Mouse (Mus musculus): ENCODE results near the gene Dip2a.

Gene Dip2a

GRCm38 (mm10) chr10:76246601-76247000, 98.5 kb downstream of the Dip2a start:
- peak; percentile 24 for DNase-seq (ENCODE audit: low spot score)

GRCm38 (mm10) chr10:76245106-76245505, 100.0 kb downstream of the Dip2a start:
- DNase-seq (ENCODE audit: low spot score), result no peak

- DNase-seq (ENCODE audit: low spot score), result no peak
Observed at GRCm38 (mm10) chr10:76239401-76239800, 105.7 kb downstream of the Dip2a start.

GRCm38 (mm10) chr10:76237341-76238225, 107.5 kb downstream of the Dip2a start, which contains the start of gene Prmt2:
Prmt2 (minus strand) TSS chr10:76237865.
- DNase-seq (ENCODE audit: low spot score), result peak; percentile 97

GRCm38 (mm10) chr10:76229627-76230026, 115.5 kb downstream of the Dip2a start:
- DNase-seq (ENCODE audit: low spot score), result no peak

GRCm38 (mm10) chr10:76225944-76226343, 119.1 kb downstream of the Dip2a start:
- DNase-seq (ENCODE audit: low spot score), result no peak

GRCm38 (mm10) chr10:76218240-76218639, 126.9 kb downstream of the Dip2a start:
- no peak for DNase-seq (ENCODE audit: low spot score)

- no peak for DNase-seq (ENCODE audit: low spot score)
Observed at GRCm38 (mm10) chr10:76217056-76217455, 128.0 kb downstream of the Dip2a start.

- no peak for DNase-seq (ENCODE audit: low spot score)
Observed at GRCm38 (mm10) chr10:76214161-76214560, 130.9 kb downstream of the Dip2a start.

GRCm38 (mm10) chr10:76212121-76212520, 133.0 kb downstream of the Dip2a start:
- DNase-seq (ENCODE audit: low spot score), result no peak

- DNase-seq (ENCODE audit: low spot score), result no peak
Observed at GRCm38 (mm10) chr10:76210806-76211205, 134.3 kb downstream of the Dip2a start.
